Mouse (Mus musculus): ENCODE measurements around the gene Numb. TPM values are rescaled to one million over a fixed set of nuclear protein-coding genes. Genes with fewer than 3 reads are reported as not detected.
A peak's percentile ranks its signal among the peaks of the same experiment; 100 is the strongest.

The Numb gene
- polyA plus RNA-seq, 1 experiment, result 15.1 TPM

DNA sequence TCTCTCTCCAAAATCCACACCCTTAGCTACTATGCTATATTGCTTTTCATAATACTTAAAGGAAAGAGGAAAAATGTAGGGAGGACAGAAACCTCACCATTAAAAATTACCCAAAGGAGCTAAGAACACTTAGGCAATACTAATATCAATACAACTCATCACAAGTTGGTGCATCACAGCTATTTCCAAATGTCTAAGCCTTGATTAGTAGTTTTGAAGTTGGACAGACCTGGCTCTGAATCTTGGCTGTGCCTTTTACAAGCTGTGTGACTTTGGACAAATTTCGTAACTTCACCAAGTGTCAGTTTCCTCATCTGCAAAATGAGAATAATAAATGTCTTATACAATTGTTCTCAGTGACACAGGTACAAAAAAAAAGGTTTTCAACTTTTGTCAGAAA is 66.5 kb downstream of the Numb start:
- no peak overlapping the region for H3K27ac ChIP-seq (ENCODE audit: control insufficient read depth, insufficient read depth, low read depth, low read length, poor library complexity)
- H3K4me3 ChIP-seq (replicated peaks; ENCODE audit: control insufficient read depth, low read depth, low read length), result no peak overlapping the region
- TF ChIP-seq CTCF (IDR thresholded peaks at IDR 0.05; ENCODE audit: control insufficient read depth, insufficient read depth, low read length) (no peak), POLR2A (IDR thresholded peaks at IDR 0.05; ENCODE audit: borderline replicate concordance, control insufficient read depth, low read depth, low read length) (no peak)
- WGBS, result 42% methylated on average over 1 of the region's 1 CpGs
- peaks cover 2% of the 10 kb centered on the region; the same call in 1 of the 2 replicates for H3K4me1 ChIP-seq (ENCODE audit: control insufficient read depth, insufficient read depth, low read length)

DNA sequence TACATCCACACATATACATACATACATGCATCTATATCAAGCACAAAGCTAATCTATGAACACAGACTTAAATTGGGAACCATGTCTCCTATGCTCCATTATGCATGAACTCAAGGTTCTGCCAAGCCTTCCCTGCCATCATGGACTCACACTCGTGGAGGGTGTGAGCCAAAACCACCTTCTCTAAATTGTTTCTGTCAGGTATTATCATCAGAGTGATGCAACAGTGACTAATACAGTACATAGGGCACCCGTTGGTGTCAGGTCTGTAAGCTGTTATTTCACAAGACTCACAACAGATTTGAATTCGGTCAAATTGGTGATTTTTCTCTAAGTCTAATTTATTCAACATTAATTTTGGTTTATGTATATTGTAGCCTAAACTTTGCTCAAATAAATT is 67.5 kb downstream of the Numb start:
- Histone ChIP-seq H3K4me1 (ENCODE audit: control insufficient read depth, insufficient read depth, low read length) (peaks cover 2% of the 10 kb centered on the region; the same call in 1 of the 2 replicates), H3K4me3 (replicated peaks; ENCODE audit: control insufficient read depth, low read depth, low read length) (no peak overlapping the region), H3K27ac (ENCODE audit: control insufficient read depth, insufficient read depth, low read depth, low read length, poor library complexity) (no peak overlapping the region)
- 37% methylated on average over 3 of the region's 3 CpGs for WGBS
- TF ChIP-seq POLR2A (IDR thresholded peaks at IDR 0.05; ENCODE audit: borderline replicate concordance, control insufficient read depth, low read depth, low read length) (no peak), CTCF (IDR thresholded peaks at IDR 0.05; ENCODE audit: control insufficient read depth, insufficient read depth, low read length) (no peak)

DNA sequence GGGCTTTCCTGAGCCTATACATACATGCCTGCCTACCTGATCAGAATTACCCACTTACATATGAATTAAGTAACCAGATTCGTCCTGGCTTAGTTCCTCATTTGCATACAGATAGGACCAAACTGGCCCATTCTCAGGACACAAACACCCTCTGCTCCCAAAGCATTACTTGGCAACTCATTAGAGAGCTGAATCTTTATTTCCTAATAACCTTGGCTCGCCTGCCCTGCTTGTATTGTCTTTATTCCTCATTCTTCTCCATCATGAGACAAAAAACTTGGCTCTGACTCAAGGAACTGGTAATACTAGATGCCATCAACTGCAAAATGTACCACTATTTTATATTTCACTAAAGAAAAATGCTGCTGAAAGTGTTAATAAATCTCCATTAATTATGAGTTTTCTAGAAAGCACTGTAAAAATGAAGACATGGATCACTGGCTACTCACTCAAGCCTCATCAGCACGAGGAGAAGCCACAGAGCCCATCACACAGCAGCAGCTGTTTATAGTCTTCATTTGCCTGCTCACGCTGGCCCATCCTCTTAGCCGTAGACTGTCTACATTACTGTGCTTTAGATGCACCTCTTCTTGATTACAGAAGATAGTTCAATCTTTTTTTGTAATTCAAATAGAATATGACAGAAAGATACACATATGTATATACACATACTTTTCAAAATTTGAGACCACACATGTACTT is 69.1 kb downstream of the Numb start:
- H3K4me1 ChIP-seq (ENCODE audit: control insufficient read depth, insufficient read depth, low read length), result peaks cover 2% of the 10 kb centered on the region; the same call in 1 of the 2 replicates
- no peak overlapping the region for H3K4me3 ChIP-seq (replicated peaks; ENCODE audit: control insufficient read depth, low read depth, low read length)

DNA sequence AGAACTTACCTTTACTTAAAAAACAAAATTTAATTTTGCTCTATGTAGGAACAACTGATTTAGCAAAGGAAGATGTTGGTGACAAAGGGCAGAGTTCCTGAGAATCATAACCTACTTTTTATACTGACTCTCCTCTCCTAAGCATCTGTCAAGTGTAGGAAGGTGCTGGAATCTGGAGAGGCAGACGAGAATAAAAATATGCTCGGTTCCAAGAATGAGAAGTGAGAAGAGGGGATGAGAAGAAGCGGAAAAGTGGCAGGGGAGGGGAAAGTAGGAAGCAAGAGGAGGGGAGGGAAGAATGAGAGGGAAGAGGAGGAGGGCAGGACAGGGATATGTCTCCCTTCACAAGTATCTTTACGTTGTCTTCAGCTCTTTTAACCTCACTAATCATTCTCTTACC is 71.4 kb downstream of the Numb start:
- WGBS, result 74% methylated on average over 4 of the region's 4 CpGs
- no peak for TF ChIP-seq CTCF (IDR thresholded peaks at IDR 0.05; ENCODE audit: control insufficient read depth, insufficient read depth, low read length)
- no peak for TF ChIP-seq POLR2A (IDR thresholded peaks at IDR 0.05; ENCODE audit: borderline replicate concordance, control insufficient read depth, low read depth, low read length)
- peaks cover 2% of the 10 kb centered on the region; the same call in 1 of the 2 replicates for H3K4me1 ChIP-seq (ENCODE audit: control insufficient read depth, insufficient read depth, low read length)

More for the DNA sequence above, 69.1 kb downstream of the Numb start:
- 62% methylated on average over 5 of the region's 5 CpGs for WGBS
- TF ChIP-seq CTCF (IDR thresholded peaks at IDR 0.05; ENCODE audit: control insufficient read depth, insufficient read depth, low read length) (no peak), POLR2A (IDR thresholded peaks at IDR 0.05; ENCODE audit: borderline replicate concordance, control insufficient read depth, low read depth, low read length) (no peak)
- no peak overlapping the region for H3K27ac ChIP-seq (ENCODE audit: control insufficient read depth, insufficient read depth, low read depth, low read length, poor library complexity)

DNA sequence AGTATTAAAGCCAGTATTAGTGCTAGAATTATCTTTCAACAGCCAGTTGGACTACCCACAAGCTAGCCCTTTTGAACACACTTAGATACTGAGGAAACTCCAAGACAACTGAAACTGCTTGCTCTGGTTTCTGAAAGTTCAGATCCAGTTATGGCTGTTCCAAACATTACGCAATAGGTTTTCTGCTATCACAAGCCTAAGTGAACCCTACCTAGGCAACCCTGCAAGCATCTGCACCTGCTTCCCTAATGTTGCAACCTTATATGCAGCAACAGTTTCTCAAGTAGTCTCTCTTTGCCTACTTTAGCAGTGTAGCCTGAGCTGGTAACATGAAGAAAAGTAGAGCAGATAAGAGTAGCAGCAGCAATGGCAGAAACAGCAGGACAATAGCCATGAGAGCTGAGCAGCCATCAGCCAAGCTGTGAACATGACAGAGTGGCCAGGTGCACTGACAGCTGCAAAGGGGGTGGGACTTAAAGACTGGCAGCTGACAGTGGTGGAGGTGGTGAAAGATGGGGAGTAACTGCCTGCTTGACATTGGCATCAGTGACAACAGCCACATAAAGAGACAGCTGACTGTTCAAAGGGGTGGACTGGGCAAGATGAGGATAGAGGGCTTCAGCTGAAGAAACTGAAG is 73.0 kb downstream of the Numb start:
- Histone ChIP-seq H3K4me1 (ENCODE audit: control insufficient read depth, insufficient read depth, low read length) (peaks cover 2% of the 10 kb centered on the region; the same call in 1 of the 2 replicates), H3K4me3 (replicated peaks; ENCODE audit: control insufficient read depth, low read depth, low read length) (no peak overlapping the region), H3K27ac (ENCODE audit: control insufficient read depth, insufficient read depth, low read depth, low read length, poor library complexity) (peak overlapping the region; percentile 72)
- WGBS, result 59% methylated on average over 1 of the region's 1 CpGs
- TF ChIP-seq CTCF (IDR thresholded peaks at IDR 0.05; ENCODE audit: control insufficient read depth, insufficient read depth, low read length) (no peak), POLR2A (IDR thresholded peaks at IDR 0.05; ENCODE audit: borderline replicate concordance, control insufficient read depth, low read depth, low read length) (no peak)

More for the DNA sequence above, 71.4 kb downstream of the Numb start:
- Histone ChIP-seq H3K27ac (ENCODE audit: control insufficient read depth, insufficient read depth, low read depth, low read length, poor library complexity) (no peak overlapping the region), H3K4me3 (replicated peaks; ENCODE audit: control insufficient read depth, low read depth, low read length) (no peak overlapping the region)

DNA sequence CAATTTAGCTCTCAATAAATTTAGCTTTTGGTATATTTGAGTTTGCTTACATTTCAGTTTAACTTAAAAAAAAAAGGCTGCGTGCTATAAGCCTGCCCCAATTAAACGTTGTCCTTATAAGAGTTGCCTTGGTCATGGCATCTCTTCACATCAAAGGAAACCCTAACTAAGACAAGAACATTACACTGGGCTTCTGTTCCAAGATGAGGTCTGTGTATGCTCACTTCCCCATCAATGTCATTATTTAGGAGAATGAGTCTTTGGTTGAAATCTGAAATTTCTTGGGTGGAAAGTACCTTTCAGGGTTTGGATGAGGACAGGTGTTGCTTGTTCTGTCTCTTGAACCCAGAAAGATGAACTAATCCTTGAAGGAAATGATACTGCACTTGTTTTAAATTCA is 73.9 kb downstream of the Numb start:
- no peak for TF ChIP-seq POLR2A (IDR thresholded peaks at IDR 0.05; ENCODE audit: borderline replicate concordance, control insufficient read depth, low read depth, low read length)
- no peak for TF ChIP-seq CTCF (IDR thresholded peaks at IDR 0.05; ENCODE audit: control insufficient read depth, insufficient read depth, low read length)
- no peak overlapping the region for H3K4me3 ChIP-seq (replicated peaks; ENCODE audit: control insufficient read depth, low read depth, low read length)
- 93% methylated on average over 2 of the region's 2 CpGs for WGBS

DNA sequence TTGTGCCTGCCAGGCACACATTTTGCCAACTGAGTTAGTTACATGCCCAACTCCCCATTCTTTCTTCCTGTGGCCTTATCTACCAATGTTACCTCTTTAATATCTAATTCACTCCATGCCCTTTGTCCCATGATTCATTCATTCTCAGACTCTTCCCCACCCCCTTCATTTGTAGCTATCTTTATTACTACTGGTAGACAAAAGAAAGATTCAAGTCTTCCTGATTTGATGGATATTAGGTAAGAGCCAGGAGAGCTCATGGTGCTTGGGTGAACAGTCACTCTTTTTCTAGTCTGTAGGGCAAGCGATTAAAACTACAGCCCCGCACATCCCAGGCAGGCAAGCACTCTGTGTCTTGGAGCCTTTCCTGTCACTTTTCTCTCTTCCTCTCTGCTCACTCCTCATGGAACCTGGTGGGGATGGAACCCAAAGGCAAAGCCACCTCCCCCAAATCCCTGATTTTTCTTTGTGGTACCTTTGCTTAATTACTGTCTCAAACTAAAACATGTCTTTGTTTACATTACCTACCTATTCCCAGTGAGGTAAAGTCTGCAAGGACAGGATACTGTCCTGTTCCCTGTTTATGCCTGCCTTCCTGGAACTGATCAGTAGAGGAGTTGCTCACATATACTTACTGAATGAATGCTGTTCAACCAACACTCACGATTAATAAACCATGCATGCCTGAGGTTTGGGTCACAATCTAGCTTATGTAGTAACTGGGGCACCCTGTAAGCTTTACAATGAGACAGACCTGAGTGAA is 78.9 kb downstream of the Numb start:
- 83% methylated on average over 3 of the region's 3 CpGs for WGBS
- no peak overlapping the region for H3K27ac ChIP-seq (ENCODE audit: control insufficient read depth, insufficient read depth, low read depth, low read length, poor library complexity)
- H3K4me3 ChIP-seq (replicated peaks; ENCODE audit: control insufficient read depth, low read depth, low read length), result no peak overlapping the region
- H3K4me1 ChIP-seq (ENCODE audit: control insufficient read depth, insufficient read depth, low read length), result no peaks in the 10 kb centered on the region; the same call in 1 of the 2 replicates
- no peak for TF ChIP-seq POLR2A (IDR thresholded peaks at IDR 0.05; ENCODE audit: borderline replicate concordance, control insufficient read depth, low read depth, low read length)
- no peak for TF ChIP-seq CTCF (IDR thresholded peaks at IDR 0.05; ENCODE audit: control insufficient read depth, insufficient read depth, low read length)

More for the DNA sequence above, 73.9 kb downstream of the Numb start:
- peaks cover 2% of the 10 kb centered on the region; the same call in 1 of the 2 replicates for H3K4me1 ChIP-seq (ENCODE audit: control insufficient read depth, insufficient read depth, low read length)
- H3K27ac ChIP-seq (ENCODE audit: control insufficient read depth, insufficient read depth, low read depth, low read length, poor library complexity), result no peak overlapping the region

Data from bone marrow, adult 2 months (tissue).